Mouse (Mus musculus) megakaryocyte, embryonic 14.5 days (primary cell): ENCODE measurements around the gene Taok1. TPM values are rescaled to one million over a fixed set of nuclear protein-coding genes. Genes with fewer than 3 reads are reported as not detected.

Experiments used
- H3K27me3 ChIP-seq: replicated peaks from 2 replicates; pipeline ENCODE3; 2012; ENCODE audit warnings: inconsistent platforms
- H3K36me3 ChIP-seq: replicated peaks from 2 replicates; pipeline ENCODE3; 2012; ENCODE audit warnings: low read length, inconsistent platforms, mixed read lengths
- H3K4me1 ChIP-seq: 2 replicates; pipeline ENCODE4 v1.6.1; 2012; ENCODE audit warnings: inconsistent platforms
- H3K4me3 ChIP-seq: replicated peaks from 2 replicates; pipeline ENCODE3; 2012; ENCODE audit warnings: moderate library complexity, mild to moderate bottlenecking, inconsistent platforms
- H3K9me3 ChIP-seq: 2 replicates; pipeline ENCODE4 v1.6.1; 2012; ENCODE audit warnings: inconsistent platforms
- FLI1 ChIP-seq: IDR thresholded peaks from 2 replicates; pipeline ENCODE4 v1.6.1; 2012; ENCODE audit warnings: low read length, inconsistent platforms, mixed read lengths
- GATA1 ChIP-seq: IDR thresholded peaks from 3 replicates; pipeline ENCODE4 v1.6.1; 2012; ENCODE audit warnings: mixed read lengths, low read length, inconsistent platforms, borderline replicate concordance
- polyA plus RNA-seq: library from polyadenylated mRNA; stranded (reverse); fragments of >175 nt; gene quantifications from 2 replicates; pipeline ENCODE4 v1.2.3, GENCODE M21; 2012; ENCODE audit warnings: low replicate concordance; ENCODE audit not compliant: insufficient read depth

The Taok1 gene
- polyA plus RNA-seq, 1 experiment: 1.2 TPM

GRCm38 (mm10) chr11:77625061-77625855, 17.6 kb upstream of the Taok1 start:
- Histone ChIP-seq H3K9me3 (no peaks in the 10 kb centered on the region), H3K4me1 (peaks cover 89% of the 10 kb centered on the region), H3K27me3 (no peaks in the 10 kb centered on the region), H3K36me3 (no peaks in the 10 kb centered on the region), H3K4me3 (peak overlapping the region; percentile 86)
- TF ChIP-seq GATA1: no peak
- no peak for TF ChIP-seq FLI1

DNA sequence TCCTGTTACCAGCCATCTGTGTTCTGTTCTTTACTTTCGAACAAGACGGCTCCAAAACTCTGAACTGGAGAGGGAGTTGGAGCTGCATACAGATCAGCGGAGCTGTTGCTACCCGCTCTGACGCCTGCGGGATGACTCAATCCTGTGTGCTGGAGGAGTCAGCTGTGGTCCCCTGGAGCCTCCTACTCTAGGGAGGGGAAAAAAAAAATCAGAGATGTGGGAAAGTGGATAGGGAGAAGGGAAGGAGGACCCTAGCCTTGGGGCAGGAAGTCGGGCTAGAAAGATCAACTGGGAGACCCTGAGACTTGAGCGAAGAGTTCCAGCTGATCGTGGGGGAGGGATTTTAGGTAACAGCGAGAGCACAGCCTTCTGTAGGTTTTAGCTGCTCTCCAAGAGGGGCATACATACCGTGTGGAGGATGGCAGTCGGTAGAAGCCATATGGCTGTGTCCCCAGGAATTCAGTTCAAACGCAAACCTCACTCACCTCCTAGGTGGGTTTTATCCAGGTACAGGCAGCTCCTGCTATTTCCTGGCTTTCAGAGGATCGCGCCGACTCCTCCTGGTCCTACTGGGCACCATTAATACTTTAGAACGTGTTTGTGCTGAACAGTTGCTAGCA, 16.9 kb upstream of the Taok1 start:
- TF ChIP-seq GATA1: no peak
- TF ChIP-seq FLI1: no peak
- Histone ChIP-seq H3K36me3 (no peaks in the 10 kb centered on the region), H3K4me1 (peaks cover 84% of the 10 kb centered on the region), H3K9me3 (no peaks in the 10 kb centered on the region), H3K27me3 (no peaks in the 10 kb centered on the region), H3K4me3 (peak overlapping the region; percentile 86)

DNA sequence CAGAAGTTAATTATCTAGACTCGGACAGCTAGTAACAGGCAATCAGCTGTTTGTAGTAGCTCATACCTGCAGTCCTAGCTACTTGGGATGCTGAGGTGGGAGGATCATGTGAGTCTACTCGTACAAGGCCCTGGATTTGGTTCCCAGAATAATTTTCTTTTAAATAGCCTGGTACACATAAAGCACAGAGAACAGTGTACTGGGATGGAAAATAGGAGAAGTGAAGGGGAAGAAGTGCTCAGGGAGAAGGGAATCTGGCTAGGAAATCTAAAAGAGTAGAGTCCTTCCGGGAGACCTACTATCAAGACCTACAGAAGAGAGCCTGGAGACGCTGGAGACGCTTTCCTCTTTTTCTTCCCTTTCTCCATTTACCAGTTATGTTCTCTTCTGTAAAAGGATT, 16.4 kb upstream of the Taok1 start:
- H3K36me3 ChIP-seq: no peaks in the 10 kb centered on the region
- TF ChIP-seq GATA1 (no peak), FLI1 (no peak)
- H3K9me3 ChIP-seq: no peaks in the 10 kb centered on the region
- peaks cover 84% of the 10 kb centered on the region for H3K4me1 ChIP-seq
- H3K4me3 ChIP-seq: peak overlapping the region; percentile 86
- no peaks in the 10 kb centered on the region for H3K27me3 ChIP-seq

GRCm38 (mm10) chr11:77621902-77622535, 14.4 kb upstream of the Taok1 start:
- no peaks in the 10 kb centered on the region for H3K9me3 ChIP-seq
- peaks cover 70% of the 10 kb centered on the region for H3K4me1 ChIP-seq

GRCm38 (mm10) chr11:77615084-77615624, 7.5 kb upstream of the Taok1 start:
- H3K4me1 ChIP-seq: peaks cover 23% of the 10 kb centered on the region
- no peaks in the 10 kb centered on the region for H3K36me3 ChIP-seq
- TF ChIP-seq GATA1: no peak
- no peak for TF ChIP-seq FLI1
- H3K27me3 ChIP-seq: peaks cover 10% of the 10 kb centered on the region
- no peak overlapping the region for H3K4me3 ChIP-seq
- no peaks in the 10 kb centered on the region for H3K9me3 ChIP-seq

More at GRCm38 (mm10) chr11:77621902-77622535, 14.4 kb upstream of the Taok1 start:
- H3K36me3 ChIP-seq: no peaks in the 10 kb centered on the region
- peaks cover 4% of the 10 kb centered on the region for H3K27me3 ChIP-seq
- peak overlapping the region; percentile 67 for H3K4me3 ChIP-seq
- TF ChIP-seq FLI1 (no peak), GATA1 (peak; percentile 28; the same call in 1 of the 3 replicates)

DNA sequence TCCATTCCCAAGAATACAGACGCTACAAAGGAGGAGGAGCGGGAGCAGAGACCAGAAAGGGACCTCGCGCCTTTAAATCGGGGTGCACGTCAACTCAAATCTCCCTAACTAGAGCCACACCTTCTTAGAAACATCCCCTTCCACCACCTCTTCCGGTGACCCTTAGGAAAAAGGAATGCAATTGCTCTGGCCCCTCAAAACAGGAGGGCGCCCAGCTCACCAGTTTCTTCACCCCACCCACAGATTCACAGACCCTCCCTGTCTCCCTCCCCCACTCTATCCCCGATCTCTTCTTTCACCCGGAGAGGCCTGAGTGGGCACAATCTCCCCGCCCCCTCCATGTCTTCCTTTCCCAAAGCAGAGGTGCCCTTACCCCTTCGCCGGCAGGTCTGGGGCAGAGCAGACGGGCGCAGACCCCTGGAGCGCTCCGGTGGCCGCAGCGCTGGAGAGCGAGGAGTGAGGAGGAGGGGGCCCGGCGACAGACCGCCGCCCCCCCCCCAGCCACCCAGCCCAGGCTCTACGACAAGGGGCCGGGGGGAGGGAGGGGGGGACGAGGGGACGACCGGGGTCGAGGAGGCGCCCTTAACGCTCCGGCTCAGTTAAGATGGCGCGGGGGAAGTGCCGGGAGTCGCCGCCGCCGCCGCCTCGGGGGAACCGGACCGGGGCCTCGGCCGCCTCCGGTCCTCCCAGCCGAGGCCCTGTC, 629 bp downstream of the Taok1 start:
- TF ChIP-seq GATA1 (no peak), FLI1 (no peak)
- Histone ChIP-seq H3K4me1 (peaks cover 40% of the 10 kb centered on the region), H3K36me3 (peaks cover 28% of the 10 kb centered on the region), H3K9me3 (no peaks in the 10 kb centered on the region), H3K4me3 (peak overlapping the region; percentile 97), H3K27me3 (no peaks in the 10 kb centered on the region)

DNA sequence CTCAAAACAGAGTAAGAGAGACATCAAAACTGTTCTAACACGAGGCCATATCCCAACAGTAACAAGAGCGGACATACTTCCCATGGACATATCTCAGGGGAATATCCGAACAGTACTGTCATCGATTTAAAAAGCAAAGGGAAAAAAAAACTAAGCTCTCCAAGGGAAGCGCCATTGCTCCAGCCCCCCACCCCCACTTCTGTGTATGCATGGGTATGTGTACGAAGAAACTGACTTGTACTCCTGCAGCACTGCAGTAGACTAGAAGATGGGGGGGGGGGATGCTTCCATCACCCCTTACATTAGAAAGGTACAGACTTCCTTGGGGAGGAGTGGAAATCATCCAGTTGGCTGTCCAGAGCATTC, 1.2 kb downstream of the Taok1 start:
- Histone ChIP-seq H3K4me1 (peaks cover 40% of the 10 kb centered on the region), H3K36me3 (peaks cover 31% of the 10 kb centered on the region), H3K9me3 (no peaks in the 10 kb centered on the region), H3K27me3 (no peaks in the 10 kb centered on the region), H3K4me3 (peak overlapping the region; percentile 97)
- TF ChIP-seq FLI1 (no peak), GATA1 (no peak)

GRCm38 (mm10) chr11:77597266-77597665, 10.3 kb downstream of the Taok1 start:
- Histone ChIP-seq H3K4me1 (peaks cover 27% of the 10 kb centered on the region), H3K36me3 (peaks cover 65% of the 10 kb centered on the region), H3K9me3 (no peaks in the 10 kb centered on the region), H3K4me3 (peak overlapping the region; percentile 7), H3K27me3 (no peaks in the 10 kb centered on the region)
- TF ChIP-seq FLI1: no peak
- TF ChIP-seq GATA1: no peak

DNA sequence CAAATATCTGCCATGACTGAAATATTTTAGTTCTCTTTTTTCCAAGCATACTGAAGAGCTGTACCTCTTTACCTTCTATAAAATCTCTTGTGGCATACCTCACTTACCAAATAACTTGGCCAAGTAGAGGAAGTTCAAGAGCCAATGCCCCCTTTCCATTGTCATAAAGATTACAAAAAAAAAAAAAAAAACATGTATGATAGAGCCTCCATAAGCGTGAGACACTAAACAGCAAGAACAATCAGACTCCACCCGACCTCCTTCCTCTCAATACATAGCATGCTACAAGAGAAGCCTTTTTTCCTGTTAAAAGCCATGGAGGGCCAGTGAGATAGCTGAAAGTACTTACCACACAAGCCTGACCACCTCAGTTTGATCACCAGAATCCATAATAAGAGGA, 16.2 kb downstream of the Taok1 start:
- no peak for TF ChIP-seq FLI1
- no peaks in the 10 kb centered on the region for H3K27me3 ChIP-seq
- no peak overlapping the region for H3K4me3 ChIP-seq
- H3K36me3 ChIP-seq: peaks cover 57% of the 10 kb centered on the region
- no peaks in the 10 kb centered on the region for H3K9me3 ChIP-seq
- peaks cover 58% of the 10 kb centered on the region for H3K4me1 ChIP-seq

DNA sequence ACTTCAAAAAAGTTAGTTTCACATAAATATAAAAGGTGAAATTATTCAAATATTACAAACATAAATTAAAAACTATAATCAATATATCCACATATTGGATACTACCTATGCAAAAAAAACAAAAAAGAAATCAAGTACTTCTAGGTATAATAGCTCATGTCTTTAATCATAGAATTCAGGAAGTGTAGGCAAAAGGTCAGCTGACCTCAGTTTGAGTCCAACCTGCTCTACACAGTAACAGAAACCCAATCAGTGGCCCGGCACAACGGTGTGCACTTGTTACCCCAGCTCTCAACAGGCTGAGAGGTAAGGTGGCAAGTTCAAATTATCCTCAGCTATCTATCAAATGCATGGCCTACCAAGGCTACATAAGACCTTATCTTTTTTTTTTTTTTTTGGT, 16.8 kb downstream of the Taok1 start:
- H3K4me1 ChIP-seq: peaks cover 56% of the 10 kb centered on the region
- H3K4me3 ChIP-seq: no peak overlapping the region
- no peaks in the 10 kb centered on the region for H3K9me3 ChIP-seq
- H3K36me3 ChIP-seq: peaks cover 55% of the 10 kb centered on the region
- TF ChIP-seq GATA1 (no peak), FLI1 (no peak)
- no peaks in the 10 kb centered on the region for H3K27me3 ChIP-seq
